Mouse (Mus musculus): ENCODE measurements around the gene Clcn1. TPM values are rescaled to one million over a fixed set of nuclear protein-coding genes. Genes with fewer than 3 reads are reported as not detected.

Clcn1 gene
- polyA plus RNA-seq, 1 experiment from 2014 or later: not detected

DNA sequence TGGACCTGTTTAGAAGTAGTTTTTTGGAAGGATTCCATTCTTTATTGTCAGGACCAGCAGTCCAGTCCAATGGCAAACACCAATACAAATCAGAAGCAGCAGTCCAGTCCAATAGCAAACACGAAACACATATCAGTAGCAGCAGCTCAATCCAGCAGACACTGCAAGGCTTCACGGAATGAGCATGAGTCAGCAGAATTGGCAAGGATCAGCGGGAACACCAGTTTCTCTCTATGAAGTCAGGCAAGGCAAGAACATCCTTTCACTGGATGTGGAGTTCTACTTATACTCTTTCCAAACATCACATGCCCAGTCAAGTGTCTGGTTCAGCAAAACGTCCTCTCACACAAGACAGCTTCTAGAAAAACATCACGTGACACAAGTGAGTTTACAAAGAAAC is 53.5 kb downstream of the Clcn1 start:
- no peak overlapping the region for H3K9ac ChIP-seq
- ATAC-seq (ENCODE audit: low read depth) (no peak), DNase-seq (no peak)
- H3K27ac ChIP-seq: no peak overlapping the region
- no peaks in the 10 kb centered on the region for H3K4me1 ChIP-seq (replicated peaks)
- H3K4me2 ChIP-seq: no peak overlapping the region
- no peaks in the 10 kb centered on the region for H3K36me3 ChIP-seq
- no peaks in the 10 kb centered on the region for H3K9me3 ChIP-seq (replicated peaks)
- 57% methylated on average over 5 of the region's 5 CpGs for WGBS (ENCODE audit: insufficient replicate concordance)
- H3K4me3 ChIP-seq (replicated peaks): no peak overlapping the region
- no peaks in the 10 kb centered on the region for H3K27me3 ChIP-seq

DNA sequence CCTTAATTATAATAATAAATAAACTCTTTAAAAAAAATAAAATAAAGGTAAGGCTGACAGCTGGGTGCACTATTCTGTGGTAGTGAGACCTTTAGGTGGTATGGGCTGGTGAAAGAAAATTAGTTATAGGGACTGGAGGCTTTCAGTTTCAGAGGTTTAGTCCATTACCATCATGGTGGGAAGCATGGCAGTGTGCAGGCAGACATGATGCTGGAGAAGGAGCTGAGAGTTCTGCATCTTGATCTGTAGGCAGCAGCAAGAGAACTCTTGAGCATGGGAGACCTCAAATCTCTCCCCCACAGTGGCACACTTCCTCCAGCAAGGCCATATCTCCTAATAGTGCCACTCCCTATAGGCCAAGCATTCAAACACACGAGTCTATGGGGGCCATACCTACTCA is 55.7 kb downstream of the Clcn1 start:
- no peaks in the 10 kb centered on the region for H3K4me1 ChIP-seq (replicated peaks)
- 36% methylated on average over 1 of the region's 1 CpGs for WGBS (ENCODE audit: insufficient replicate concordance)
- no peak overlapping the region for H3K27ac ChIP-seq
- DNase-seq: no peak
- no peak for ATAC-seq (ENCODE audit: low read depth)
- H3K4me3 ChIP-seq (replicated peaks): no peak overlapping the region
- no peaks in the 10 kb centered on the region for H3K9me3 ChIP-seq (replicated peaks)
- no peaks in the 10 kb centered on the region for H3K36me3 ChIP-seq
- no peak overlapping the region for H3K9ac ChIP-seq
- H3K27me3 ChIP-seq: no peaks in the 10 kb centered on the region
- no peak overlapping the region for H3K4me2 ChIP-seq

DNA sequence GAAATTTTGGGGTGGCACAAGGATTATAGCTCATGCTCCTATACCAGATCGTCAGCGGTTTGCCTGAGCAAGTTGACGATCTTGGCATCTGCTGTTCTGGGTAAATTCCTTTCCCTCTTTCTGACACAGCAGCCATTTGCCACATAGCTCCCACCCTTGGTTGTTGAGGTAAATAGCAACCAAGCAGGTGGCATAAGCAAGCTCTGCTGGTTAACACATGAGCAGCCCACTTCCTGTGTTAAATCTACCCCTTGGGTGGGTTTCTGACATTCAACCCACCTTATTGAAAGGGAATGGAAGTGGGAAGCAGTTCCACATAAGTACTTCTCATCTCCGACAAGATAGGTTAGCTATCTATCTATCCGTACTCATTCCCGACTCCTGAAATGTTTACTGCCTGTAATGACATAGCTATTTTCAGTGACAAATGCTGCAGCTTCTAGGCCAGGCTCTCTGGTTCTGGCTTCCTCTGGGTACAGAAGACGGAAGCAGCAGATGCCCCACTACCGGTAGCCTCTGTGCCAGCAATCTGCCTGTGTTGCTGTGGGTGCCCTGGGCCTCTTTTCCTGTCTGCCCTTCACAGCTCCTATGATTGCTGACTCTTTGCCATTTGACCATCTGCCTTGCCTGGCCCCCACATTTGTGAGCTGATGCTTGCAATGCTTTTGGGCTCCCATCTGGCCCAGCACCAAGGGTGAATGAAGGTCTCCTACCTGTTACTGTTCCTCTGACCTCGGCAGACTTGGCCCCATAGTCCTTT is 57.1 kb downstream of the Clcn1 start:
- H3K4me1 ChIP-seq (replicated peaks): no peaks in the 10 kb centered on the region
- no peak overlapping the region for H3K4me2 ChIP-seq
- no peaks in the 10 kb centered on the region for H3K9me3 ChIP-seq (replicated peaks)
- H3K27ac ChIP-seq: no peak overlapping the region
- DNase-seq: no peak
- no peak overlapping the region for H3K4me3 ChIP-seq (replicated peaks)
- WGBS (ENCODE audit: insufficient replicate concordance): 66% methylated on average over 9 of the region's 9 CpGs
- ATAC-seq (ENCODE audit: low read depth): no peak
- H3K36me3 ChIP-seq: no peaks in the 10 kb centered on the region
- no peaks in the 10 kb centered on the region for H3K27me3 ChIP-seq
- no peak overlapping the region for H3K9ac ChIP-seq

GRCm38 (mm10) chr6:42344255-42344654 is 57.8 kb downstream of the Clcn1 start:
- H3K9me3 ChIP-seq (replicated peaks): no peaks in the 10 kb centered on the region
- 77% methylated on average over 1 of the region's 1 CpGs for WGBS (ENCODE audit: insufficient replicate concordance)
- ATAC-seq (ENCODE audit: low read depth): no peak
- peaks cover 4% of the 10 kb centered on the region for H3K4me1 ChIP-seq (replicated peaks)
- H3K36me3 ChIP-seq: no peaks in the 10 kb centered on the region
- H3K4me2 ChIP-seq: no peak overlapping the region
- H3K9ac ChIP-seq: no peak overlapping the region
- no peaks in the 10 kb centered on the region for H3K27me3 ChIP-seq
- DNase-seq: no peak
- no peak overlapping the region for H3K4me3 ChIP-seq (replicated peaks)
- no peak overlapping the region for H3K27ac ChIP-seq

- Histone ChIP-seq H3K27ac (0 out of 2 replicates have a peak overlapping the region, but pooled peaks have one; percentile 85), H3K4me2 (peak overlapping the region; percentile 85), H3K9ac (peak overlapping the region; percentile 74; the same call in 1 of the 2 replicates), H3K36me3 (peaks cover 11% of the 10 kb centered on the region; the same call in 1 of the 2 replicates), H3K4me1 (replicated peaks) (peaks cover 41% of the 10 kb centered on the region), H3K27me3 (no peaks in the 10 kb centered on the region), H3K4me3 (replicated peaks) (peak overlapping the region; percentile 70), H3K9me3 (replicated peaks) (no peaks in the 10 kb centered on the region)
- ATAC-seq (ENCODE audit: low read depth) (no peak), DNase-seq (no peak)
- WGBS (ENCODE audit: insufficient replicate concordance): 40% methylated on average over 12 of the region's 12 CpGs
Observed at GRCm38 (mm10) chr6:42348281-42349005, 62.0 kb downstream of the Clcn1 start.

DNA sequence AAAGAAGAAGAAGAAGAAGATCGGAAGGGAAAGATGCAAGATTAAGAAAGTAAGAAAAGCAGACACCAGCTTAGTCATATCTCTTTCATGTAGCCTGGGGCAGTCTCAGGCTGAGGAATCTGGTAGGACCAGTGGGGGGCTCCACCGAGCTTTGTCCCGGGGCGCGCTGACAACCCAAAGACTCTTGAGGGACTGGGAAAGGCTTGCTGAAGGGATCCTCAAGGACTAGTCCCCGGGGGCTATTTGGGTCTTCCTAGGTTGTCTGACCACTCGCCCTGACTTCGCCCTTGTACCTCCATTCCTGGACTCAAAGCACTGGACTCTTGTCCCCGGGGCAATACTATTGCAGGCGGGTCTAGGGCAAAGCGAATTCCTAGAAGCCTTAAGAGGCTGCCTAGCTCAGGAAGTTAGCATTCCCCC is 62.5 kb downstream of the Clcn1 start:
- peak overlapping the region; percentile 85 for H3K27ac ChIP-seq
- peaks cover 11% of the 10 kb centered on the region; the same call in 1 of the 2 replicates for H3K36me3 ChIP-seq
- ATAC-seq (ENCODE audit: low read depth) (peak; percentile 14), DNase-seq (peak; percentile 65)
- no peaks in the 10 kb centered on the region for H3K9me3 ChIP-seq (replicated peaks)
- 1% methylated on average over 11 of the region's 11 CpGs for WGBS (ENCODE audit: insufficient replicate concordance)
- H3K4me3 ChIP-seq (replicated peaks): peak overlapping the region; percentile 70
- H3K27me3 ChIP-seq: no peaks in the 10 kb centered on the region
- H3K9ac ChIP-seq: peak overlapping the region; percentile 74
- H3K4me2 ChIP-seq: peak overlapping the region; percentile 85
- peaks cover 47% of the 10 kb centered on the region for H3K4me1 ChIP-seq (replicated peaks)

GRCm38 (mm10) chr6:42349426-42350020 is 63.0 kb downstream of the Clcn1 start, which contains the start of gene Zyx:
Gene Zyx, plus strand, starts transcription at chr6:42349630.
- H3K9ac ChIP-seq: peak within 1 kb of the TSS; percentile 74
- H3K4me1 ChIP-seq (replicated peaks): peaks cover 52% of the 10 kb centered on the region
- peak within 1 kb of the TSS; percentile 85 for H3K4me2 ChIP-seq
- peaks cover 11% of the 10 kb centered on the region; the same call in 1 of the 2 replicates for H3K36me3 ChIP-seq
- H3K4me3 ChIP-seq (replicated peaks): peak within 1 kb of the TSS; percentile 70
- peak within 1 kb of the TSS; percentile 85 for H3K27ac ChIP-seq
- WGBS (ENCODE audit: insufficient replicate concordance): 0% methylated on average over 30 of the region's 36 CpGs
- H3K9me3 ChIP-seq (replicated peaks): no peaks in the 10 kb centered on the region
- peak; percentile 76 for DNase-seq
- ATAC-seq (ENCODE audit: low read depth): peak; percentile 89
- H3K27me3 ChIP-seq: no peaks in the 10 kb centered on the region

DNA sequence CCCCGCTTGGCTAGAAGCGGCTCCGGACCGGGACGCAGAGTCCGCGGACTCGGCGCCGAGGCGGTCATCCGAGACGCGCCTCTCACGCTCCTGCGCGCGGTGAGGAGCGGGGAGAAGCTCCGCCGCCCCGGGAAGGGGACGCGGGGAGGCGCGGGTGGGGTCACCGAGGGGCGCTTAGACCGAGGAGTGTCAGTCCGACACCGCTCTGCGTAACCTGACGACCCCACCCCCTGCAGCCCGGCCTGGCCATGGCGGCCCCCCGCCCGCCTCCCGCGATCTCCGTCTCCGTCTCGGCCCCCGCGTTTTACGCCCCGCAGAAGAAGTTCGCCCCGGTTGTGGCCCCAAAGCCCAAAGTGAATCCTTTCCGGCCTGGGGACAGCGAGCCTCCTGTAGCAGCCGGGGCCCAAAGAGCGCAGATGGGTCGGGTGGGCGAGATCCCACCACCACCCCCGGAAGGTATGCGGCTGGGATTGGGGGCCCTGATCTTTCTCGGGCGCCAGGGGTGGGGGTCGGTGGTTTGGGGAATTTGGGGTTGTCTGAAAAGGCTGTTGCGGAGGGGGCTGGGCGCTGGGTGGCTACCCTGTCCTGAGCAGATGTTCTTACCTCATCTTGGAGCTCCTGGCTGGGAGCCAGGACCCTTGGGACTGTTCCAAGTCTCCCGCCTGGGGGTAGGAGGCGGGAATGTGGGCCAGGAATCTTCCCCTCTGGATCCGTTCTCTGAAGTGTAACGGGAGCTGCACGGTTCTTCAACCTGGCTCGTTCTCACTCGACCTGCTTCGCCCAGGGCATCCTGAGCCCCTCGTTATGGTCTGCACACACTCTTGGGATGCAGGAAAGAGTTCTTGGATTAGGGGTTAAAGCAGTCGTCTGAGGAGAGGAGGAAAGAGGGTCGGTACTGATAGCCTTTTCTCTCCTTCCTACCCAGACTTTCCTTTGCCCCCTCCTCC is 63.8 kb downstream of the Clcn1 start:
- under 1% methylated on average over 51 of the region's 72 CpGs for whole genome bisulfite sequencing (ENCODE audit: insufficient replicate concordance)
- H3K4me1 ChIP-seq (replicated peaks): peaks cover 58% of the 10 kb centered on the region

DNA sequence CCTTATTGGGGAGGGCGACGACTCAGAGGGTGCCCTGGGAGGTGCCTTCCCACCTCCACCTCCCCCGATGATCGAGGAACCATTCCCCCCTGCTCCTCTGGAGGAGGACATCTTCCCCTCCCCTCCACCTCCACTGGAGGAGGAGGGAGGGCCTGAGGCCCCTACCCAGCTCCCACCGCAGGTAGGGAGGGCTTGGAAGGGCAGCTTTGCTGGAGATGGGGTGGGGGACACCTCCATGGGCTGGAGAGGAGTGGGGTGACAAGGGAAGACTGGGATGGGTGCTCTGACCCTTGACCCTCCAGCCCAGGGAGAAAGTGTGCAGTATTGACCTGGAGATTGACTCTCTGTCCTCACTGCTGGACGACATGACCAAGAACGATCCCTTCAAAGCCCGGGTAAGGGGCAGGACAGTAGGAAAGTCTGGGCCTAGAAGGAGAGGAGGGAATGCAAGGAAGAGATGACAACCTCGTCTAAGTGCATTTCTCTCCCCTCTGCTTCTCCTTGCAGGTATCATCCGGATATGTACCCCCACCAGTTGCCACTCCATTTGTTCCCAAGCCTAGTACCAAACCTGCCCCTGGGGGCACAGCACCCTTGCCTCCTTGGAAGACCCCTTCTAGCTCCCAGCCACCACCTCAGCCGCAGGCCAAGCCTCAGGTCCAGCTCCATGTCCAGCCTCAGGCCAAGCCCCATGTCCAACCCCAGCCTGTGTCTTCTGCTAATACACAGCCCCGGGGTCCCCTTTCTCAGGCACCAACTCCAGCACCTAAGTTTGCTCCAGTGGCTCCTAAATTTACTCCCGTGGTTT is 64.7 kb downstream of the Clcn1 start:
- Histone ChIP-seq H3K36me3 (peaks cover 18% of the 10 kb centered on the region), H3K4me2 (peak overlapping the region; percentile 85), H3K27me3 (no peaks in the 10 kb centered on the region), H3K9me3 (replicated peaks) (no peaks in the 10 kb centered on the region), H3K4me1 (replicated peaks) (peaks cover 58% of the 10 kb centered on the region), H3K27ac (peak overlapping the region; percentile 77; the same call in 1 of the 2 replicates), H3K4me3 (replicated peaks) (peak overlapping the region; percentile 70), H3K9ac (peak overlapping the region; percentile 74)
- DNase-seq (no peak), ATAC-seq (ENCODE audit: low read depth) (no peak)
- 21% methylated on average over 13 of the region's 13 CpGs for WGBS (ENCODE audit: insufficient replicate concordance)

More for the DNA sequence above, 63.8 kb downstream of the Clcn1 start:
- Histone ChIP-seq H3K36me3 (peaks cover 11% of the 10 kb centered on the region; the same call in 1 of the 2 replicates), H3K9me3 (replicated peaks) (no peaks in the 10 kb centered on the region), H3K4me2 (peak overlapping the region; percentile 85), H3K27ac (peak overlapping the region; percentile 77), H3K9ac (peak overlapping the region; percentile 74), H3K27me3 (no peaks in the 10 kb centered on the region), H3K4me3 (replicated peaks) (peak overlapping the region; percentile 70)
- no peak for ATAC-seq (ENCODE audit: low read depth)
- DNase-seq: no peak
